Comparison of ENCODE assay signal across 10 mouse cellular contexts in genomic region chr6:98383411-98383810, GRCm38 (mm10). TPM values are rescaled to one million over a fixed set of nuclear protein-coding genes. Genes with fewer than 3 reads are reported as not detected.
DNase-seq lines count a peak whose midpoint lies in the region; ATAC-seq and TF ChIP-seq lines count a peak whose summit lies in the region.
"Had no signal": no experiment of that assay in that cellular context is flagged by ENCODE, and none has a peak within 500 bp of the region (broad histone marks: within the 10 kb centered on the region; RNA-seq: fewer than 3 reads in every experiment).

No protein-coding gene starts in this region.

- H3K36me3 ChIP-seq in heart, embryonic 12.5 days, result no peaks in the 10 kb centered on the region
- H3K36me3 ChIP-seq in midbrain, embryonic 13.5 days, result no peaks in the 10 kb centered on the region

- H3K27me3 ChIP-seq in heart, embryonic 12.5 days (replicated peaks), result no peaks in the 10 kb centered on the region
- no peaks in the 10 kb centered on the region for H3K27me3 ChIP-seq in midbrain, embryonic 13.5 days
- H3K27me3 ChIP-seq in cerebellum, adult 2 months (ENCODE audit: control insufficient read depth, insufficient read depth, low read length), result no peaks in the 10 kb centered on the region
- H3K27me3 ChIP-seq: megakaryocyte, embryonic 14.5 days had no signal

- no peak overlapping the region for H3K9ac ChIP-seq in heart, embryonic 12.5 days
- no peak overlapping the region for H3K9ac ChIP-seq in midbrain, embryonic 13.5 days (replicated peaks)

- WGBS in heart, embryonic 12.5 days, result 43% methylated on average over 6 of the region's 6 CpGs
- WGBS in midbrain, embryonic 13.5 days, result 53% methylated on average over 6 of the region's 6 CpGs
- 50% methylated on average over 6 of the region's 6 CpGs for WGBS in cerebellum, adult 2 months

- peak; percentile 11 for DNase-seq in heart, adult 8-10 months (ENCODE audit: low spot score)
- peak; percentile 50 to 63 for DNase-seq in right cerebral cortex, adult 2 months (ENCODE audit: low spot score in 2 of 2)
- DNase-seq in right cerebral cortex, postnatal 14 days, result no peak
- DNase-seq in embryo, embryonic 11.5 days (ENCODE audit: low read depth, low spot score), result peak; percentile 29
- DNase-seq in retina, adult 2 months (ENCODE audit: low read depth, low spot score), result peak; percentile 8
- no peak for DNase-seq in cerebellum, adult 2 months

- no peak overlapping the region for H3K4me2 ChIP-seq in heart, embryonic 12.5 days
- H3K4me2 ChIP-seq in midbrain, embryonic 13.5 days (replicated peaks), result no peak overlapping the region

- no peaks in the 10 kb centered on the region for H3K4me1 ChIP-seq in heart, embryonic 12.5 days (replicated peaks)
- H3K4me1 ChIP-seq in midbrain, embryonic 13.5 days (replicated peaks), result 0 out of 2 replicates have a peak, but pooled peaks cover 3% of the 10 kb centered on the region
- no peaks in the 10 kb centered on the region for H3K4me1 ChIP-seq in cerebellum, adult 2 months (ENCODE audit: control insufficient read depth, insufficient read depth, low read length)
- H3K4me1 ChIP-seq: megakaryocyte, embryonic 14.5 days had no signal

- no peaks in the 10 kb centered on the region for H3K9me3 ChIP-seq in heart, embryonic 12.5 days (replicated peaks)
- H3K9me3 ChIP-seq in midbrain, embryonic 13.5 days, result no peaks in the 10 kb centered on the region
- H3K9me3 ChIP-seq: megakaryocyte, embryonic 14.5 days had no signal

- TF ChIP-seq CTCF in cerebellum, adult 2 months (IDR thresholded peaks at IDR 0.05; ENCODE audit: borderline replicate concordance, insufficient read depth, low read depth, low read length), result no peak

- H3K4me3 ChIP-seq in heart, embryonic 12.5 days, result no peak overlapping the region
- H3K4me3 ChIP-seq in midbrain, embryonic 13.5 days (replicated peaks), result no peak overlapping the region
- no peak overlapping the region for H3K4me3 ChIP-seq in cerebellum, adult 2 months (replicated peaks; ENCODE audit: insufficient read depth, low read depth, low read length)
- H3K4me3 ChIP-seq: megakaryocyte, embryonic 14.5 days had no signal

- no peak for TF ChIP-seq POLR2A in cerebellum, adult 2 months (IDR thresholded peaks at IDR 0.05; ENCODE audit: borderline replicate concordance, insufficient read depth, low read length)

- no peak for ATAC-seq in heart, embryonic 12.5 days (ENCODE audit: insufficient number of reproducible peaks, low FRiP score)
- ATAC-seq in midbrain, embryonic 13.5 days, result no peak

- H3K27ac ChIP-seq in heart, embryonic 12.5 days (ENCODE audit: poor library complexity, severe bottlenecking), result no peak overlapping the region
- H3K27ac ChIP-seq in midbrain, embryonic 13.5 days, result no peak overlapping the region
- H3K27ac ChIP-seq in cerebellum, adult 2 months (ENCODE audit: insufficient read depth, low read length), result no peak overlapping the region

RNA-seq across cellular contexts. Expression of gene Gm765, which starts 40.9 kb away (rescaled TPM):
- under 1 TPM in 2 of 4 experiments, not detected in 2; 0.08 to 0.13 TPM for total RNA-seq in heart, adult 8-10 months (2022)
- not detected in 2 replicates for polyA plus RNA-seq in heart, embryonic 12.5 days (2016; fragmentation: Nextera tagmentation; extraction: Ambion mirVana)
- 0.05 TPM in 1 of 2 replicates, not detected in the other for polyA plus RNA-seq in midbrain, embryonic 13.5 days (2015; fragmentation: Nextera tagmentation; extraction: Ambion mirVana)
- polyA plus RNA-seq in cerebellum, adult 2 months (2012; rRNA removed), result 0.27 and 0.43 TPM in 2 replicates
- total RNA-seq: heart, postnatal 14 days had no signal

Comparison
In these comparisons a context has a peak if more than half of its experiments do, and no peak if none do; other contexts are left out.
1. DNase-seq: peak in heart, adult 8-10 months (single experiment), right cerebral cortex, adult 2 months (2 of 2), embryo, embryonic 11.5 days (single experiment) and retina, adult 2 months (single experiment); none in right cerebral cortex, postnatal 14 days (single experiment) and cerebellum, adult 2 months (0 of 2).